Mouse (Mus musculus) lung, embryonic 14.5 days (tissue): ENCODE data around the gene Gm12166. TPM values are rescaled to one million over a fixed set of nuclear protein-coding genes. Genes with fewer than 3 reads are reported as not detected.

Source experiments
- ATAC-seq: fragments of 200-750 bp; cut with Nextera tagmentation; 2 replicates; pipeline ENCODE4 v1.8.0; 2017; ENCODE audit warnings: mild to moderate bottlenecking, moderate TSS enrichment, moderate library complexity; ENCODE audit not compliant: insufficient read depth
- DNase-seq: peaks from one replicate; pipeline ENCODE4 v3.0.0-alpha.2; 2015
- H3K27ac ChIP-seq: fragments of 300-500 bp; sonication (generic); 2 replicates; pipeline ENCODE4 v1.5.1; 2014; ENCODE audit warnings: low read depth, mild to moderate bottlenecking, moderate library complexity
- H3K27me3 ChIP-seq: fragments of 300-500 bp; sonication (generic); 2 replicates; pipeline ENCODE4 v1.6.1; 2014; ENCODE audit warnings: low read length, control low read depth; ENCODE audit not compliant: insufficient read depth
- H3K36me3 ChIP-seq: fragments of 300-500 bp; sonication (generic); 2 replicates; pipeline ENCODE4 v1.6.1; 2014; ENCODE audit warnings: control low read depth; ENCODE audit not compliant: insufficient read depth
- H3K4me1 ChIP-seq: fragments of 300-500 bp; sonication (generic); 2 replicates; pipeline ENCODE4 v1.6.1; 2014; ENCODE audit warnings: antibody characterized with exemption, control low read depth; ENCODE audit not compliant: insufficient read depth
- H3K4me2 ChIP-seq: fragments of 300-500 bp; sonication (generic); 2 replicates; pipeline ENCODE4 v1.6.1; 2014; ENCODE audit warnings: mild to moderate bottlenecking
- H3K4me3 ChIP-seq: fragments of 300-500 bp; sonication (generic); 2 replicates; pipeline ENCODE4 v1.5.1; 2014; ENCODE audit warnings: low read depth, low read length
- H3K9ac ChIP-seq: fragments of 300-500 bp; sonication (generic); 2 replicates; pipeline ENCODE4 v1.6.1; 2014
- H3K9me3 ChIP-seq: fragments of 300-500 bp; sonication (generic); 2 replicates; pipeline ENCODE4 v1.6.1; 2016; ENCODE audit warnings: low read depth, low read length, control low read depth
- CTCF ChIP-seq: IDR thresholded peaks from 2 replicates; pipeline ENCODE4 v1.5.1; 2016; ENCODE audit warnings: antibody characterized with exemption, low read depth
- WGBS: fragments of 180-500 bp; shearing (Covaris S2); extraction: QIAGEN DNeasy Blood & Tissue Kit; methylation state at CpG from one replicate; pipeline ENCODE4 v1.1.7; 2014; 5-methylcytosine and 5-hydroxymethylcytosine counted together
- microRNA-seq: library from miRNA; unstranded; fragments of <30 nt; microRNA quantifications from one replicate; pipeline ENCODE4, GENCODE M21; 2016; ENCODE audit warnings: borderline number of aligned reads
- polyA plus RNA-seq: library from polyadenylated mRNA; unstranded; fragments of >200 nt; fragmentation: Nextera tagmentation; extraction: Ambion mirVana; gene quantifications from 2 replicates; pipeline ENCODE4 v1.2.1, GENCODE M21; 2014

The Gm12166 gene
- polyA plus RNA-seq, 1 experiment from 2014 or later = 6.1 TPM

GRCm38 (mm10) chr11:46029485-46029884, 22.6 kb downstream of the Gm12166 start:
- DNase-seq (no peak), ATAC-seq (no peak)
- no peaks in the 10 kb centered on the region for H3K36me3 ChIP-seq
- no peaks in the 10 kb centered on the region for H3K9me3 ChIP-seq
- 0 out of 2 replicates have a peak, but pooled peaks cover 2% of the 10 kb centered on the region for H3K4me1 ChIP-seq
- H3K27ac ChIP-seq = no peak overlapping the region
- no peak overlapping the region for H3K9ac ChIP-seq
- no peak overlapping the region for H3K4me2 ChIP-seq
- no peak overlapping the region for H3K4me3 ChIP-seq
- 38% methylated on average over 2 of the region's 2 CpGs for WGBS
- TF ChIP-seq CTCF = no peak
- no peaks in the 10 kb centered on the region for H3K27me3 ChIP-seq

GRCm38 (mm10) chr11:46027952-46028814, 23.9 kb downstream of the Gm12166 start:
- no peak overlapping the region for H3K27ac ChIP-seq
- no peaks in the 10 kb centered on the region for H3K36me3 ChIP-seq
- no peak for DNase-seq
- no peaks in the 10 kb centered on the region for H3K27me3 ChIP-seq
- TF ChIP-seq CTCF = no peak
- no peaks in the 10 kb centered on the region for H3K9me3 ChIP-seq
- WGBS = 70% methylated on average over 6 of the region's 6 CpGs
- ATAC-seq = no peak
- H3K4me2 ChIP-seq = no peak overlapping the region
- 0 out of 2 replicates have a peak, but pooled peaks cover 2% of the 10 kb centered on the region for H3K4me1 ChIP-seq
- H3K9ac ChIP-seq = no peak overlapping the region
- H3K4me3 ChIP-seq = no peak overlapping the region

GRCm38 (mm10) chr11:46025962-46026392, 26.1 kb downstream of the Gm12166 start:
- no peak for TF ChIP-seq CTCF
- H3K4me2 ChIP-seq = no peak overlapping the region
- ATAC-seq (peak; percentile 75; the same call in 1 of the 2 replicates), DNase-seq (peak; percentile 77)
- H3K9me3 ChIP-seq = no peaks in the 10 kb centered on the region
- H3K27ac ChIP-seq = peak overlapping the region; percentile 1; the same call in 1 of the 2 replicates
- no peaks in the 10 kb centered on the region for H3K36me3 ChIP-seq
- H3K4me1 ChIP-seq = 0 out of 2 replicates have a peak, but pooled peaks cover 2% of the 10 kb centered on the region
- 12% methylated on average over 7 of the region's 7 CpGs for WGBS
- H3K4me3 ChIP-seq = no peak overlapping the region
- H3K9ac ChIP-seq = no peak overlapping the region
- no peaks in the 10 kb centered on the region for H3K27me3 ChIP-seq

GRCm38 (mm10) chr11:46022983-46023382, 29.1 kb downstream of the Gm12166 start:
- 69% methylated on average over 6 of the region's 6 CpGs for WGBS
- H3K4me1 ChIP-seq = 0 out of 2 replicates have a peak, but pooled peaks cover 2% of the 10 kb centered on the region
- H3K27ac ChIP-seq = no peak overlapping the region
- no peak overlapping the region for H3K4me3 ChIP-seq
- H3K4me2 ChIP-seq = no peak overlapping the region
- H3K9ac ChIP-seq = no peak overlapping the region
- no peak for TF ChIP-seq CTCF
- DNase-seq (no peak), ATAC-seq (no peak)
- H3K27me3 ChIP-seq = no peaks in the 10 kb centered on the region
- no peaks in the 10 kb centered on the region for H3K36me3 ChIP-seq
- H3K9me3 ChIP-seq = no peaks in the 10 kb centered on the region

- no peaks in the 10 kb centered on the region for H3K27me3 ChIP-seq
- 0 out of 2 replicates have a peak, but pooled peaks cover 2% of the 10 kb centered on the region for H3K4me1 ChIP-seq
- DNase-seq = no peak
- no peak overlapping the region for H3K9ac ChIP-seq
- no peak overlapping the region for H3K27ac ChIP-seq
- no peak for TF ChIP-seq CTCF
- H3K4me3 ChIP-seq = no peak overlapping the region
- H3K4me2 ChIP-seq = no peak overlapping the region
- no peak for ATAC-seq
- H3K9me3 ChIP-seq = no peaks in the 10 kb centered on the region
- no peaks in the 10 kb centered on the region for H3K36me3 ChIP-seq
These were observed 30.3 kb downstream of the Gm12166 start for GRCm38 (mm10) chr11:46021850-46022249.

GRCm38 (mm10) chr11:46020246-46020645, 31.9 kb downstream of the Gm12166 start:
- no peak for DNase-seq
- Histone ChIP-seq H3K36me3 (no peaks in the 10 kb centered on the region), H3K4me1 (no peaks in the 10 kb centered on the region), H3K27me3 (no peaks in the 10 kb centered on the region), H3K27ac (no peak overlapping the region), H3K4me2 (no peak overlapping the region), H3K4me3 (no peak overlapping the region), H3K9ac (no peak overlapping the region), H3K9me3 (no peaks in the 10 kb centered on the region)
- ATAC-seq = no peak
- WGBS = 59% methylated on average over 1 of the region's 1 CpGs
- no peak for TF ChIP-seq CTCF

GRCm38 (mm10) chr11:46016061-46016460, 36.1 kb downstream of the Gm12166 start:
- DNase-seq (peak; percentile 95), ATAC-seq (no peak)
- Histone ChIP-seq H3K9ac (no peak overlapping the region), H3K4me1 (no peaks in the 10 kb centered on the region), H3K4me2 (no peak overlapping the region), H3K4me3 (no peak overlapping the region), H3K36me3 (no peaks in the 10 kb centered on the region), H3K9me3 (no peaks in the 10 kb centered on the region), H3K27me3 (no peaks in the 10 kb centered on the region), H3K27ac (no peak overlapping the region)
- TF ChIP-seq CTCF = peak; percentile 81
- 18% methylated on average over 6 of the region's 6 CpGs for WGBS

Small RNA genes lying within 50 kb of the gene (microRNA-seq; reads per million reads assigned to microRNA genes)
- not detected for gene Mir8100

Other genes with a start within 250 kb of the Gm12166 start
- 67.9 and 72.7 TPM in 2 replicates for gene Clint1, start 200.3 kb downstream of the Gm12166 start, polyA plus RNA-seq
- gene Lsm11, start 107.4 kb downstream of the Gm12166 start, polyA plus RNA-seq = 9.9 and 10.0 TPM in 2 replicates
- 11.6 and 14.1 TPM in 2 replicates for gene Thg1l, start 96.8 kb downstream of the Gm12166 start, polyA plus RNA-seq
- gene Sox30, start 72.0 kb downstream of the Gm12166 start, polyA plus RNA-seq = 0.09 and 0.12 TPM in 2 replicates
- gene Adam19, start 3.7 kb upstream of the Gm12166 start, polyA plus RNA-seq = 25.4 and 27.0 TPM in 2 replicates
- gene Nipal4, start 114.2 kb upstream of the Gm12166 start, polyA plus RNA-seq = 1.5 and 1.8 TPM in 2 replicates
- 0.08 TPM in 1 of 2 replicates, not detected in the other for gene Fndc9, start 183.2 kb upstream of the Gm12166 start, polyA plus RNA-seq